Mouse (Mus musculus) CH12.LX (cell line): Measurements from ENCODE around the gene C1rl. TPM values are rescaled to one million over a fixed set of nuclear protein-coding genes. Genes with fewer than 3 reads are reported as not detected.
A peak's percentile ranks its signal among the peaks of the same experiment; 100 is the strongest.
"Not testable (repeated sequence)": the region's sequence is repeated elsewhere in the genome, so short reads cannot be mapped to it uniquely, and the experiment has no call there.

Experiments
- DNase-seq: peaks from one replicate; pipeline ENCODE4 v3.0.0-alpha.2; 2013; ENCODE audit errors: extremely low read depth
- H3K27ac ChIP-seq: 2 replicates; pipeline ENCODE4 v1.5.1; 2012; ENCODE audit warnings: low read depth, mild to moderate bottlenecking, control low read depth, moderate library complexity; ENCODE audit not compliant: insufficient read depth
- H3K27me3 ChIP-seq: replicated peaks from 2 replicates; pipeline ENCODE3; 2012; ENCODE audit warnings: inconsistent platforms
- H3K36me3 ChIP-seq, 2 experiments: replicated peaks in 1 of 2; 2 replicates each; pipeline versions ENCODE3 to v1.6.1; 2012; ENCODE audit warnings: inconsistent platforms in 1 of 2, low read length in 1 of 2, mild to moderate bottlenecking in 1 of 2, mixed read lengths in 1 of 2, moderate library complexity in 1 of 2; ENCODE audit not compliant: control insufficient read depth in 1 of 2, insufficient read depth in 1 of 2
- H3K4me1 ChIP-seq, 2 experiments: 2 replicates each; pipeline ENCODE4 v1.6.1; 2012; ENCODE audit warnings: inconsistent platforms in 1 of 2, moderate library complexity in 1 of 2; ENCODE audit not compliant: insufficient read depth in 2 of 2, control insufficient read depth in 1 of 2
- H3K4me2 ChIP-seq: 2 replicates; pipeline ENCODE4 v1.6.1; 2012; ENCODE audit warnings: low read depth, mild to moderate bottlenecking, control low read depth; ENCODE audit not compliant: poor library complexity, insufficient read depth, severe bottlenecking
- H3K4me3 ChIP-seq, 3 experiments: fragments of 150-350 bp in 1 of 3; sonication (generic) in 1 of 3; replicated peaks in 1 of 3; 2 replicates each; pipeline versions ENCODE3 to v1.5.1; 2011 to 2012; ENCODE audit warnings: low read depth in 2 of 3, low read length in 2 of 3, mild to moderate bottlenecking in 2 of 3, moderate library complexity in 2 of 3, control low read depth in 1 of 3, improper control_type of control experiment in 1 of 3, inconsistent platforms in 1 of 3, mixed read lengths in 1 of 3; ENCODE audit not compliant: poor library complexity in 1 of 3
- H3K79me2 ChIP-seq: replicated peaks from 2 replicates; pipeline ENCODE4 v1.6.1; 2012; ENCODE audit warnings: mild to moderate bottlenecking, moderate library complexity; ENCODE audit not compliant: control insufficient read depth, poor library complexity, insufficient read depth, severe bottlenecking; ENCODE audit errors: extremely low read depth
- H3K9ac ChIP-seq: 2 replicates; pipeline ENCODE4 v1.6.1; 2012; ENCODE audit warnings: low read depth, mild to moderate bottlenecking, control low read depth, moderate library complexity; ENCODE audit not compliant: insufficient read depth
- H3K9me3 ChIP-seq: replicated peaks from 2 replicates; pipeline ENCODE3; 2012; ENCODE audit warnings: low read length, inconsistent platforms, mixed read lengths
- BHLHE40 ChIP-seq: IDR thresholded peaks from 2 replicates; pipeline ENCODE4 v1.6.1; 2011; ENCODE audit warnings: mild to moderate bottlenecking, low read depth, low read length, improper control_type of control experiment
- CHD1 ChIP-seq: IDR thresholded peaks from 2 replicates; pipeline ENCODE4 v1.6.1; 2012; ENCODE audit warnings: low read depth, low read length, improper control_type of control experiment, inconsistent platforms
- CTCF ChIP-seq, 2 experiments: IDR thresholded peaks in 1 of 2; conservative IDR thresholded peaks in 1 of 2; 2 replicates each; pipeline ENCODE4 v1.5.1; 2011 to 2012; ENCODE audit warnings: low read depth in 2 of 2, low read length in 2 of 2, improper control_type of control experiment in 1 of 2, inconsistent platforms in 1 of 2, mild to moderate bottlenecking in 1 of 2, moderate library complexity in 1 of 2
- E2F4 ChIP-seq: IDR thresholded peaks from 2 replicates; pipeline ENCODE4 v1.6.1; 2011; ENCODE audit warnings: low read depth, low read length, improper control_type of control experiment; ENCODE audit not compliant: insufficient replicate concordance
- HCFC1 ChIP-seq: IDR thresholded peaks from 2 replicates; pipeline ENCODE4 v1.6.1; 2012; ENCODE audit warnings: low read depth, mild to moderate bottlenecking, inconsistent platforms, low read length, improper control_type of control experiment
- IRF4 ChIP-seq: IDR thresholded peaks from 2 replicates; pipeline ENCODE4 v1.6.1; 2014; ENCODE audit warnings: low read depth, mild to moderate bottlenecking, inconsistent platforms, low read length, improper control_type of control experiment
- JUND ChIP-seq: conservative IDR thresholded peaks from 2 replicates; pipeline ENCODE4 v1.6.1; 2011; ENCODE audit warnings: low read depth, low read length, improper control_type of control experiment
- MAFK ChIP-seq: IDR thresholded peaks from 2 replicates; pipeline ENCODE4 v1.6.1; 2011; ENCODE audit warnings: low read length, improper control_type of control experiment; ENCODE audit not compliant: insufficient replicate concordance
- MAX ChIP-seq: IDR thresholded peaks from 2 replicates; pipeline ENCODE4 v1.6.1; 2011; ENCODE audit warnings: low read length, improper control_type of control experiment
- MEF2A ChIP-seq: IDR thresholded peaks from 2 replicates; pipeline ENCODE4 v1.6.1; 2014; ENCODE audit warnings: low read depth, mild to moderate bottlenecking, inconsistent platforms, low read length, improper control_type of control experiment, borderline replicate concordance
- MYC ChIP-seq: IDR thresholded peaks from 2 replicates; pipeline ENCODE4 v1.6.1; 2011; ENCODE audit warnings: low read depth, mild to moderate bottlenecking, improper control_type of control experiment, low read length
- NELFE ChIP-seq: IDR thresholded peaks from 2 replicates; pipeline ENCODE4 v1.6.1; 2011; ENCODE audit warnings: low read depth, low read length, improper control_type of control experiment
- NRF1 ChIP-seq: IDR thresholded peaks from 2 replicates; pipeline ENCODE4 v1.6.1; 2014; ENCODE audit warnings: low read depth, mild to moderate bottlenecking, inconsistent platforms, low read length, improper control_type of control experiment, moderate library complexity
- RAD21 ChIP-seq: IDR thresholded peaks from 2 replicates; pipeline ENCODE4 v1.6.1; 2011; ENCODE audit warnings: low read depth, mild to moderate bottlenecking, low read length, improper control_type of control experiment, moderate library complexity
- SMC3 ChIP-seq: IDR thresholded peaks from 2 replicates; pipeline ENCODE4 v1.6.1; 2011; ENCODE audit warnings: low read depth, low read length, improper control_type of control experiment
- USF1 ChIP-seq: IDR thresholded peaks from 2 replicates; pipeline ENCODE4 v1.6.1; 2014; ENCODE audit warnings: low read depth, mild to moderate bottlenecking, inconsistent platforms, low read length, improper control_type of control experiment
- USF2 ChIP-seq: conservative IDR thresholded peaks from 2 replicates; pipeline ENCODE4 v1.6.1; 2011; ENCODE audit warnings: low read depth, low read length, improper control_type of control experiment
- ZKSCAN1 ChIP-seq: IDR thresholded peaks from 2 replicates; pipeline ENCODE4 v1.6.1; 2012; ENCODE audit warnings: low read depth, inconsistent platforms, low read length, improper control_type of control experiment, borderline replicate concordance
- ZNF384 ChIP-seq: IDR thresholded peaks from 2 replicates; pipeline ENCODE4 v1.6.1; 2012; ENCODE audit warnings: low read depth, low read length, improper control_type of control experiment, inconsistent platforms
- dilution Hi-C: fragments of 300-500 bp; cut with MboI; formaldehyde crosslinking; loops from 2 replicates; pipeline ENCODE4 v1.14.3; 2020; ENCODE audit warnings: low sequenced_read_pairs; ENCODE audit not compliant: extremely low pct_unique_long_range_greater_than_20kb, extremely low pct_ligation_motif_present
- in situ Hi-C: fragments of 300-500 bp; cut with MboI; formaldehyde crosslinking; loops from 3 replicates; pipeline ENCODE4 v1.14.3; 2019; ENCODE audit warnings: low sequenced_read_pairs, low pct_ligation_motif_present, low pct_unique_long_range_greater_than_20kb, mixed read lengths
- polyA plus RNA-seq: library from polyadenylated mRNA; unstranded; fragments of >175 nt; gene quantifications from 2 replicates; pipeline ENCODE4 v1.2.1, GENCODE M21; 2012; ENCODE audit warnings: low read depth; ENCODE audit not compliant: insufficient read length
- total RNA-seq, 2 experiments: library from RNA; depleted of rRNA; stranded (reverse); fragments of 300-350 nt in 1 of 2; fragments of >200 nt in 1 of 2; gene quantifications; 2 replicates each; pipeline ENCODE4 v1.2.3; 2012 to 2014

The C1rl gene
- total and polyA plus RNA-seq, 3 experiments = 0.59 to 2.4 (median 1.2) TPM

- Histone ChIP-seq H3K27me3 (no peaks in the 10 kb centered on the region), H3K79me2 (no peaks in the 10 kb centered on the region), H3K27ac (no peak overlapping the region), H3K9me3 (no peaks in the 10 kb centered on the region), H3K36me3 (peaks cover 0 to 6% of the 10 kb centered on the region in 2 experiments), H3K9ac (no peak overlapping the region), H3K4me3 (no peak overlapping the region), H3K4me2 (0 out of 2 replicates have a peak overlapping the region, but pooled peaks have one; percentile 4), H3K4me1 (peaks cover 0 to 11% of the 10 kb centered on the region in 2 experiments; a peak in 2 of 4 replicates)
- in situ Hi-C loops (no loop called here), dilution Hi-C loops (no loop called here)
- no peak for TF ChIP-seq USF1
- TF ChIP-seq HCFC1 = no peak
- no peak for TF ChIP-seq JUND
- no peak for TF ChIP-seq MEF2A
- TF ChIP-seq NRF1 = no peak
- no peak for TF ChIP-seq MYC
- TF ChIP-seq SMC3 = no peak
- no peak for TF ChIP-seq NELFE
- TF ChIP-seq E2F4 = no peak
- no peak for TF ChIP-seq USF2
- TF ChIP-seq CHD1 = no peak
- DNase-seq = no peak
These were observed 19.0 kb downstream of the C1rl start for GRCm38 (mm10) chr6:124511936-124512335.

DNA sequence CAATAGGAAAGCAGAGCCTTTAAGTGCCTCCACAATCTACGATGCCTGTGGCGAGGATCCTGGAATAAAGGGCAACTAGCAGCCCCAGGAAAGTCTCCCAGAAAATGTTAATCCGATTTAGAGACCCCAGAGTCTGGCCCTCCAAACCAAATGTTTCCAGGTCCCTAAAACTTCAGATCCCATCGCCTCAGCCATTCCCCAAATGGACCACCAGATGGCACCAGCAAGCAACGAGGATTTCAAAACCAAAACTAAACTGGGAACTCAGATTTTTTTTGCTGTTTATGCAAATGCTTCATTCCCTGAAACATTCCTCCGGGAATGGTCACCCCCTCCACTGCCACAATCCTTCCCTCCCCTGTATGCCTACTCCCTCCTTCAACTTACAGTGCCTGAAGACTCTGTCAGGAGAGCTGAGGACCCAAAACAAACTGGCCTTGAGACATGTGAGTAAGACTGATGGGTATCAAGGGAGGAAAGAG is 19.5 kb downstream of the C1rl start, which contains the start of gene C1ra:
C1ra (plus strand) TSS at position 51 of the 482 bp plus-strand sequence.
- H3K4me1 ChIP-seq = peaks cover 0 to 11% of the 10 kb centered on the region in 2 experiments; a peak in 2 of 4 replicates
- dilution Hi-C loops = no loop called here
- H3K4me3 ChIP-seq = peak within 1 kb of the TSS; percentile 51 to 75 (median 53)
- peak within 1 kb of the TSS; percentile 28; the same call in 1 of the 2 replicates for H3K9ac ChIP-seq
- peaks cover 0 to 4% of the 10 kb centered on the region in 2 experiments for H3K36me3 ChIP-seq
- no peaks in the 10 kb centered on the region for H3K79me2 ChIP-seq
- 0 out of 2 replicates have a peak, but pooled peaks have one; percentile 26 for TF ChIP-seq IRF4
- TF ChIP-seq MEF2A = 0 out of 2 replicates have a peak, but pooled peaks have one; percentile 24
- TF ChIP-seq MAX = peak; percentile 28; the same call in 1 of the 2 replicates
- peak; percentile 79 for TF ChIP-seq SMC3
- 0 out of 2 replicates have a peak, but pooled peaks have one; percentile 16 for TF ChIP-seq BHLHE40
- TF ChIP-seq MAFK = no peak
- TF ChIP-seq ZKSCAN1 = no peak
- peak; percentile 73 to 79 for TF ChIP-seq CTCF (conservative IDR thresholded peaks at IDR 0.05 in 1 of 2, IDR thresholded peaks at IDR 0.05 in 1 of 2; ENCODE audit: low read depth in 2 of 2, low read length in 2 of 2)
- peak; percentile 55 for TF ChIP-seq RAD21
- TF ChIP-seq ZNF384 = peak; percentile 92
- TF ChIP-seq USF1 = no peak
- TF ChIP-seq JUND = no peak
- in situ Hi-C loops = no loop called here
- no peaks in the 10 kb centered on the region for H3K9me3 ChIP-seq
- H3K4me2 ChIP-seq = peak within 1 kb of the TSS; percentile 93
- no peaks in the 10 kb centered on the region for H3K27me3 ChIP-seq
- DNase-seq = peak; percentile 62
- H3K27ac ChIP-seq = no peak within 1 kb of the TSS

DNA sequence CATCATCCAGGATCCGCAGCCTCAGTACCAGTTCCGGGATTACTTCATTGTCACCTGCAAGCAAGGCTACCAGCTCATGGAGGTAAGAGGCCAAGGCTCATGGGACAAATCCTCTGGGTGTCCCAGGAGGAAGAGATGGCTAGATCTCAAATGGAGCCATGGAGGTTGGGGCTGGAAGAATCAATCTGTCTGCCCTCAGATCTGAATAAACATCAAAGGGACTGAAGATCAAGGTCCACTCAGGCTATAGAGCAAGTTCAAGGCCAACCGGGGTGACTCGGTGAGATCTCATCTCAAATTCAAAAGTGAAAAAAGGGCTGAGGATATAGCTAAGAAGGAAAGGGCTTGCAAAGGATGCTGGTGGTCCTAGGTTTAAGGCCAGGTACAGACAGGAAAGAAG is 24.8 kb downstream of the C1rl start:
- H3K4me1 ChIP-seq, H3K27ac ChIP-seq, H3K9me3 ChIP-seq, DNase-seq, H3K27me3 ChIP-seq, H3K9ac ChIP-seq, H3K79me2 ChIP-seq, H3K4me3 ChIP-seq, dilution Hi-C loops, in situ Hi-C loops, H3K4me2 ChIP-seq: not testable (repeated sequence)
- H3K36me3 ChIP-seq = peaks cover 0 to 26% of the 10 kb centered on the region in 2 experiments

DNA sequence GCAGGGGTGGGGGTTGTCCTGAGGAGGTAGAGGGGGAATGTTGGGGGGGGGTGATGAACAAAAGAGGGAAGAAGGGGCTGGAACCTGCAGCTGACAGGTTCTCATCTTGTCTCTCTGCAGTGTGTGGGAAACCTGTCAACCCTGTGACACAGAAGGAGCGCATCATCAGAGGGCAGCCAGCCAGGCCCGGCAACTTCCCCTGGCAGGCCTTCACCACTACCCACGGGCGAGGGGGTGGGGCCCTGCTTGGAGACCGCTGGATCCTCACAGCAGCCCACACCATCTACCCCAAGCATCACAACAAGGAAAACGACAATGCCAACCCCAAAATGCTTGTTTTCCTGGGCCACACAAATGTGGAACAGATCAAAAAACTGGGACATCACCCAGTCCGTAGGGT is 29.2 kb downstream of the C1rl start:
- H3K9me3 ChIP-seq, H3K4me2 ChIP-seq, H3K4me3 ChIP-seq, dilution Hi-C loops, H3K27ac ChIP-seq, in situ Hi-C loops, H3K9ac ChIP-seq, H3K4me1 ChIP-seq, H3K27me3 ChIP-seq, DNase-seq, H3K79me2 ChIP-seq: not testable (repeated sequence)
- H3K36me3 ChIP-seq = peaks cover 0 to 25% of the 10 kb centered on the region in 2 experiments
